ENCODE assay signal across 17 mouse cellular contexts in genomic region chr16:14058541-14058940, GRCm38 (mm10).
A peak's percentile ranks its signal among the peaks of the same experiment; 100 is the strongest.
DNase-seq lines count a peak whose midpoint lies in the region; ATAC-seq and TF ChIP-seq lines count a peak whose summit lies in the region.
"Had no signal": no experiment of that assay in that cellular context is flagged by ENCODE, and none has a peak within 500 bp of the region (broad histone marks: within the 10 kb centered on the region; RNA-seq: fewer than 3 reads in every experiment).

No protein-coding gene starts in this region.

- H3K4me1 ChIP-seq in neural tube, embryonic 14.5 days (ENCODE audit: control insufficient read depth, insufficient read depth, low read length), result 0 out of 2 replicates have a peak, but pooled peaks cover 2% of the 10 kb centered on the region
- H3K4me1 ChIP-seq in neural tube, embryonic 15.5 days, result peaks cover 9% of the 10 kb centered on the region
- H3K4me1 ChIP-seq in forebrain, embryonic 11.5 days (replicated peaks; ENCODE audit: control insufficient read depth, insufficient read depth, low read length), result peaks cover 7% of the 10 kb centered on the region
- H3K4me1 ChIP-seq in intestine, postnatal 0 days (replicated peaks; ENCODE audit: control insufficient read depth, insufficient read depth, low read length), result peaks cover 4% of the 10 kb centered on the region; the same call in 1 of the 2 replicates
- H3K4me1 ChIP-seq: embryonic facial prominence, embryonic 13.5 days; heart, embryonic 15.5 days had no signal

- no peak overlapping the region for H3K27ac ChIP-seq in neural tube, embryonic 14.5 days (ENCODE audit: low read depth, low read length)
- H3K27ac ChIP-seq in neural tube, embryonic 15.5 days (replicated peaks), result no peak overlapping the region
- H3K27ac ChIP-seq in forebrain, embryonic 11.5 days (ENCODE audit: low read depth, low read length), result peak overlapping the region; percentile 48
- H3K27ac ChIP-seq in intestine, postnatal 0 days (ENCODE audit: low read depth, low read length), result no peak overlapping the region
- H3K27ac ChIP-seq: embryonic facial prominence, embryonic 13.5 days; heart, embryonic 15.5 days; liver, embryonic 12.5 days had no signal

- 7% methylated on average over 1 of the region's 1 CpGs for WGBS in neural tube, embryonic 14.5 days
- 3% methylated on average over 1 of the region's 1 CpGs for WGBS in neural tube, embryonic 15.5 days
- 5% methylated on average over 1 of the region's 1 CpGs for WGBS in forebrain, embryonic 11.5 days
- 11% methylated on average over 1 of the region's 1 CpGs for WGBS in intestine, postnatal 0 days

- H3K9me3 ChIP-seq in neural tube, embryonic 14.5 days (ENCODE audit: control insufficient read depth, low read length), result no peaks in the 10 kb centered on the region
- no peaks in the 10 kb centered on the region for H3K9me3 ChIP-seq in neural tube, embryonic 15.5 days (replicated peaks)
- no peaks in the 10 kb centered on the region for H3K9me3 ChIP-seq in forebrain, embryonic 11.5 days (ENCODE audit: control insufficient read depth, low read length)
- H3K9me3 ChIP-seq in intestine, postnatal 0 days (ENCODE audit: control insufficient read depth), result no peaks in the 10 kb centered on the region
- H3K9me3 ChIP-seq: embryonic facial prominence, embryonic 13.5 days; heart, embryonic 15.5 days; liver, embryonic 12.5 days had no signal

- no peak overlapping the region for H3K4me3 ChIP-seq in neural tube, embryonic 14.5 days (ENCODE audit: low read depth, low read length)
- H3K4me3 ChIP-seq in neural tube, embryonic 15.5 days (replicated peaks), result no peak overlapping the region
- H3K4me3 ChIP-seq in forebrain, embryonic 11.5 days (ENCODE audit: low read depth, low read length), result no peak overlapping the region
- no peak overlapping the region for H3K4me3 ChIP-seq in intestine, postnatal 0 days (ENCODE audit: low read depth, low read length)
- H3K4me3 ChIP-seq: embryonic facial prominence, embryonic 13.5 days; heart, embryonic 15.5 days; liver, embryonic 12.5 days had no signal

- peak; percentile 55 for DNase-seq in forebrain, embryonic 11.5 days (ENCODE audit: low spot score)
- DNase-seq in cerebellum, postnatal 25 days, result no peak
- DNase-seq in lung, postnatal 25 days (ENCODE audit: low spot score), result no peak
- DNase-seq: cerebellum, adult 18-20 months; gastrocnemius, postnatal 36 days; lung, postnatal 10 days; right cerebral cortex, postnatal 14 days; thymus, adult 18-20 months had no signal

- no peaks in the 10 kb centered on the region for H3K27me3 ChIP-seq in neural tube, embryonic 14.5 days (ENCODE audit: control insufficient read depth, insufficient read depth, low read length)
- H3K27me3 ChIP-seq in neural tube, embryonic 15.5 days (replicated peaks), result no peaks in the 10 kb centered on the region
- H3K27me3 ChIP-seq in forebrain, embryonic 11.5 days (ENCODE audit: control insufficient read depth, insufficient read depth, low read length), result no peaks in the 10 kb centered on the region
- no peaks in the 10 kb centered on the region for H3K27me3 ChIP-seq in intestine, postnatal 0 days (replicated peaks; ENCODE audit: control insufficient read depth, insufficient read depth, low read length)
- H3K27me3 ChIP-seq: embryonic facial prominence, embryonic 13.5 days; heart, embryonic 15.5 days; liver, embryonic 12.5 days had no signal

- H3K9ac ChIP-seq in neural tube, embryonic 14.5 days (replicated peaks; ENCODE audit: low read depth, low read length), result no peak overlapping the region
- no peak overlapping the region for H3K9ac ChIP-seq in neural tube, embryonic 15.5 days (replicated peaks)
- no peak overlapping the region; the same call in 1 of the 2 replicates for H3K9ac ChIP-seq in forebrain, embryonic 11.5 days (ENCODE audit: low read length)
- H3K9ac ChIP-seq in intestine, postnatal 0 days (ENCODE audit: low read depth, low read length), result no peak overlapping the region
- H3K9ac ChIP-seq: embryonic facial prominence, embryonic 13.5 days; heart, embryonic 15.5 days; liver, embryonic 12.5 days had no signal

- TF ChIP-seq CTCF in intestine, postnatal 0 days (IDR thresholded peaks at IDR 0.05; ENCODE audit: low read depth), result no peak

- peak; percentile 66; the same call in 1 of the 2 replicates for ATAC-seq in neural tube, embryonic 14.5 days (ENCODE audit: low read depth)
- ATAC-seq in neural tube, embryonic 15.5 days (ENCODE audit: low FRiP score), result no peak
- ATAC-seq in forebrain, embryonic 11.5 days (replicated peaks; ENCODE audit: low FRiP score), result peak; percentile 89
- ATAC-seq in intestine, postnatal 0 days, result no peak
- ATAC-seq in activated CD4-positive, CD25-positive, alpha-beta regulatory T cell, adult 4 months, result no peak
- ATAC-seq: CD4-positive, CD25-positive, alpha-beta regulatory T cell, adult 4 months; hindbrain, embryonic 16.5 days; liver, embryonic 12.5 days had no signal

- no peaks in the 10 kb centered on the region for H3K36me3 ChIP-seq in neural tube, embryonic 14.5 days (ENCODE audit: control insufficient read depth, insufficient read depth, low read length)
- H3K36me3 ChIP-seq in neural tube, embryonic 15.5 days, result peaks cover 7% of the 10 kb centered on the region; the same call in 1 of the 2 replicates
- no peaks in the 10 kb centered on the region for H3K36me3 ChIP-seq in forebrain, embryonic 11.5 days (ENCODE audit: control insufficient read depth, insufficient read depth, low read length)
- H3K36me3 ChIP-seq in intestine, postnatal 0 days (ENCODE audit: control insufficient read depth, insufficient read depth), result no peaks in the 10 kb centered on the region
- H3K36me3 ChIP-seq: embryonic facial prominence, embryonic 13.5 days; heart, embryonic 15.5 days; liver, embryonic 12.5 days had no signal

- H3K4me2 ChIP-seq in neural tube, embryonic 14.5 days (ENCODE audit: low read depth, low read length), result no peak overlapping the region
- no peak overlapping the region for H3K4me2 ChIP-seq in neural tube, embryonic 15.5 days
- H3K4me2 ChIP-seq in forebrain, embryonic 11.5 days (ENCODE audit: low read depth, low read length, severe bottlenecking), result no peak overlapping the region
- H3K4me2 ChIP-seq in intestine, postnatal 0 days (replicated peaks; ENCODE audit: low read depth), result 0 out of 2 replicates have a peak overlapping the region, but pooled peaks have one; percentile 21
- H3K4me2 ChIP-seq: embryonic facial prominence, embryonic 13.5 days; heart, embryonic 15.5 days; liver, embryonic 12.5 days had no signal

Comparison
In these comparisons a context has a peak if more than half of its experiments do, and no peak if none do; other contexts are left out.
1. ATAC-seq: peak in neural tube, embryonic 14.5 days (single experiment) and forebrain, embryonic 11.5 days (single experiment); none in neural tube, embryonic 15.5 days (single experiment), intestine, postnatal 0 days (single experiment) and activated CD4-positive, CD25-positive, alpha-beta regulatory T cell, adult 4 months (single experiment).